Mouse (Mus musculus) forebrain, postnatal 0 days (tissue): ENCODE measurements around the gene Odf4. TPM values are rescaled to one million over a fixed set of nuclear protein-coding genes. Genes with fewer than 3 reads are reported as not detected.

Source experiments
- ATAC-seq: fragments of 200-750 bp; cut with Nextera tagmentation; 2 replicates; pipeline ENCODE4 v1.8.0; 2017; ENCODE audit warnings: mild to moderate bottlenecking, moderate library complexity
- DNase-seq: peaks from one replicate; pipeline ENCODE4 v3.0.0-alpha.2; 2015
- H3K27ac ChIP-seq: fragments of 300-500 bp; sonication (generic); 2 replicates; pipeline ENCODE4 v1.5.1; 2014; ENCODE audit warnings: low read depth, mild to moderate bottlenecking, antibody characterized with exemption, low read length, moderate library complexity, mixed read lengths
- H3K27me3 ChIP-seq: fragments of 300-500 bp; sonication (generic); 2 replicates; pipeline ENCODE4 v1.6.1; 2014; ENCODE audit warnings: mild to moderate bottlenecking, low read length, mixed read lengths; ENCODE audit not compliant: insufficient read depth
- H3K36me3 ChIP-seq: fragments of 300-500 bp; sonication (generic); 2 replicates; pipeline ENCODE4 v1.6.1; 2014; ENCODE audit warnings: mild to moderate bottlenecking, moderate library complexity; ENCODE audit not compliant: insufficient read depth
- H3K4me1 ChIP-seq: fragments of 300-500 bp; sonication (generic); 2 replicates; pipeline ENCODE4 v1.6.1; 2014; ENCODE audit warnings: antibody characterized with exemption; ENCODE audit not compliant: insufficient read depth
- H3K4me2 ChIP-seq: fragments of 300-500 bp; sonication (generic); 2 replicates; pipeline ENCODE4 v1.6.1; 2014; ENCODE audit warnings: low read depth, mild to moderate bottlenecking, moderate library complexity
- H3K4me3 ChIP-seq: fragments of 300-500 bp; sonication (generic); 2 replicates; pipeline ENCODE4 v1.5.1; 2014; ENCODE audit warnings: low read depth, low read length, mixed read lengths
- H3K9ac ChIP-seq: fragments of 300-500 bp; sonication (generic); 2 replicates; pipeline ENCODE4 v1.6.1; 2014; ENCODE audit warnings: mild to moderate bottlenecking
- H3K9me3 ChIP-seq: fragments of 300-500 bp; sonication (generic); 2 replicates; pipeline ENCODE4 v1.6.1; 2016; ENCODE audit warnings: low read length
- CTCF ChIP-seq: sonication (generic); IDR thresholded peaks from 2 replicates; pipeline ENCODE4 v1.5.1; 2016; ENCODE audit warnings: antibody characterized with exemption, control low read depth, low read depth
- WGBS: fragments of 180-500 bp; shearing (Covaris S2); extraction: QIAGEN DNeasy Blood & Tissue Kit; methylation state at CpG from one replicate; pipeline ENCODE4 v1.1.7; 2014; 5-methylcytosine and 5-hydroxymethylcytosine counted together
- polyA plus RNA-seq: library from polyadenylated mRNA; unstranded; fragments of >200 nt; fragmentation: Nextera tagmentation; extraction: Ambion mirVana; gene quantifications from 2 replicates; pipeline ENCODE4 v1.2.1, GENCODE M21; 2015
- total RNA-seq: library from RNA; depleted of rRNA; stranded (reverse); fragments of >200 nt; gene quantifications from 2 replicates; pipeline ENCODE4 v1.2.3, GENCODE M21; 2014

Odf4 gene
- total and polyA plus RNA-seq, 2 experiments from 2014 or later, result 0.42 to 2.0 TPM

DNA sequence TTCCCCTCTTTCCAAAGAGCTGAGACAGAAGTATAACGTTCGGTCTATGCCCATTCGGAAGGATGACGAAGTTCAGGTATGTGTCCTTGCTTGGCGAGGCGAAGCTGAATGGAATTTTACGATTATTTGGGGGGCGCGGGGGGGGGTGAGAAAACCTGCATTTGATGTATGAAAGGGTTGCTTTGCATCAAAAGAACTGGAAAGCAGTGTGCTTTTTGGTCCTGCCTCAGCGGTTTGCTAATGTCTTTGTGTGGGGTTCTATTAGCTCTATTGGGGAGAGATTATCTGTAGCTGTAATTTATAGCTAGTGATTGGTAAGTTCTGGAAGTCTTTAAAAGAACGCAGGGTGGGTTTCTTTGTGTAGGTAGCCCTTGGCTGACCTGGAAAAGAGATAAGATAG lies 24.5 kb downstream of the Odf4 start:
- peak overlapping the region; percentile 56 for H3K4me3 ChIP-seq
- H3K36me3 ChIP-seq, result peaks cover 38% of the 10 kb centered on the region
- DNase-seq (no peak), ATAC-seq (no peak)
- H3K4me2 ChIP-seq, result peak overlapping the region; percentile 69
- 3% methylated on average over 11 of the region's 11 CpGs for WGBS
- no peaks in the 10 kb centered on the region for H3K4me1 ChIP-seq
- H3K27me3 ChIP-seq, result no peaks in the 10 kb centered on the region
- no peak overlapping the region for H3K27ac ChIP-seq
- no peaks in the 10 kb centered on the region for H3K9me3 ChIP-seq
- TF ChIP-seq CTCF, result no peak
- H3K9ac ChIP-seq, result peak overlapping the region; percentile 89

- H3K9me3 ChIP-seq, result no peaks in the 10 kb centered on the region
- H3K4me3 ChIP-seq, result peak overlapping the region; percentile 56
- no peaks in the 10 kb centered on the region for H3K4me1 ChIP-seq
- peak overlapping the region; percentile 89 for H3K27ac ChIP-seq
- peaks cover 35% of the 10 kb centered on the region for H3K36me3 ChIP-seq
- no peaks in the 10 kb centered on the region for H3K27me3 ChIP-seq
- no peak for ATAC-seq
- WGBS, result 3% methylated on average over 10 of the region's 10 CpGs
- no peak for TF ChIP-seq CTCF
- peak; percentile 41 for DNase-seq
- peak overlapping the region; percentile 69 for H3K4me2 ChIP-seq
- H3K9ac ChIP-seq, result peak overlapping the region; percentile 89
Observed at GRCm38 (mm10) chr11:68902047-68902364, 24.9 kb downstream of the Odf4 start.

DNA sequence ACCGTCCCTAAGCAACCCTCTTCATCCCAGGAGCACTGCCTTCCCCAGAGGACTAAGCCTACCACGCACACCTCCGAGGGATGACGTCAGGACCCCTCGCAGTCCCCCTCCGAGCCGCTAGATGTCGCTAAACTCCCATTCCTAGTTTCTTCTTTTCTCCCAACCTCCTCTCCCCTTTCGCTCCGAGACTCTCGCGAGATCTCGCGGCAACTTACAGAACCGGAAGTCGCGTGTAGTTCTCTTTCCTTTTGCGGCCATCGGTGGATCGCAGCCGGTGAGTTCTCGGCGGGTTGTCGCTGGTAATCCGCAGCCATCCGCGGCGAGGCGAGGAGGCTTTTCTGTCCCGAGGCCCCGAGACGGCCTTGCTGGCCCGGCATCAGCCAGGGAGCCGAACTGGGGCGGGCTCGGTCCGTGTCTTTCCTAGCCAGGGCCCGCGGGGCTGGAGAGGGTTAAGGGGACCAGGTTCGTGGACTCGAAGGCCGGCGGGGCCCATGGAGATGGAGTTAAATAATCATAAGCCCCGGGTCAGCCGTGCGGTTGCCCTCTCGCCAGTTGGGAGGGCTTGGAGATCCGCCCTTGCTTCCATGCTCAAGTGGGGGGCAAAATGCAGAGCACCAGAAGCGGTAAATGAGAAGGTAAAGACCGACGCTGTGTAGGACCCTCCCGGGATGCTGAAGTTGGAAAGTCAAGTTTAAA lies 25.4 kb downstream of the Odf4 start, which contains the start of gene Rpl26:
Rpl26 (plus strand) TSS at position 233 of the 696 bp plus-strand sequence.
- DNase-seq, result peak; percentile 99
- under 1% methylated on average over 52 of the region's 52 CpGs for WGBS

GRCm38 (mm10) chr11:68900519-68901350 lies 26.1 kb downstream of the Odf4 start:
- WGBS, result 26% methylated on average over 31 of the region's 31 CpGs
- H3K27ac ChIP-seq, result no peak overlapping the region
- TF ChIP-seq CTCF, result no peak
- no peaks in the 10 kb centered on the region for H3K9me3 ChIP-seq
- no peaks in the 10 kb centered on the region for H3K27me3 ChIP-seq
- H3K4me2 ChIP-seq, result peak overlapping the region; percentile 69
- peaks cover 23% of the 10 kb centered on the region for H3K36me3 ChIP-seq
- H3K4me1 ChIP-seq, result no peaks in the 10 kb centered on the region
- no peak for DNase-seq
- peak overlapping the region; percentile 56 for H3K4me3 ChIP-seq
- H3K9ac ChIP-seq, result peak overlapping the region; percentile 52
- no peak for ATAC-seq

More for the DNA sequence above, 25.4 kb downstream of the Odf4 start, which contains the start of gene Rpl26:
- Histone ChIP-seq H3K9me3 (no peaks in the 10 kb centered on the region), H3K4me2 (peak within 1 kb of the TSS; percentile 69), H3K27me3 (no peaks in the 10 kb centered on the region), H3K4me1 (no peaks in the 10 kb centered on the region), H3K27ac (peak within 1 kb of the TSS; percentile 89), H3K9ac (peak within 1 kb of the TSS; percentile 89), H3K4me3 (peak within 1 kb of the TSS; percentile 56), H3K36me3 (peaks cover 31% of the 10 kb centered on the region)
- peak; percentile 93 for ATAC-seq
- peak; percentile 99 for TF ChIP-seq CTCF

DNA sequence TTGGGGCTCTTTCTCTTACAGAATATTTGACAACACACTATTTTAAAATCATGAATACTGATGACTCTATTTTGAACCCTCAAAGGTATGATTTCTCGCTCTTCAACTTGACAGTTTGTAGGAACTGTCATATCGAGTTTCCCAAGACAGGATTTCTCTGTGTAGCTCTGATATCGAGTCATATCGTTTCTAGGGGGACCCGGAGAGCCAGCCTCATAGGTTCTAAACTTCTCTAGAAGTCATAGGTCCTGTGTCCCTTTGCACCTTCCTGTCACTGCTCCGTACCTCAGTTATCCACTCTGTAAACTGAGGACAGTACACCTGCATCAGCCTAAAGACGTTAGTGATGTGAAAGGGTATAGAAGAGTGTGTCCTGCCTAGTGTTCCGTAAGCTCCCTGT lies 27.1 kb downstream of the Odf4 start:
- ATAC-seq (no peak), DNase-seq (peak; percentile 7)
- H3K4me1 ChIP-seq, result no peaks in the 10 kb centered on the region
- no peaks in the 10 kb centered on the region for H3K27me3 ChIP-seq
- H3K27ac ChIP-seq, result no peak overlapping the region
- H3K36me3 ChIP-seq, result peaks cover 16% of the 10 kb centered on the region
- no peaks in the 10 kb centered on the region for H3K9me3 ChIP-seq
- TF ChIP-seq CTCF, result no peak
- 86% methylated on average over 8 of the region's 8 CpGs for WGBS
- no peak overlapping the region for H3K4me2 ChIP-seq
- no peak overlapping the region for H3K4me3 ChIP-seq
- no peak overlapping the region for H3K9ac ChIP-seq

- no peaks in the 10 kb centered on the region for H3K9me3 ChIP-seq
- ATAC-seq (no peak), DNase-seq (no peak)
- WGBS, result 88% methylated on average over 6 of the region's 6 CpGs
- no peak overlapping the region for H3K27ac ChIP-seq
- no peaks in the 10 kb centered on the region for H3K4me1 ChIP-seq
- H3K36me3 ChIP-seq, result peaks cover 8% of the 10 kb centered on the region
- no peaks in the 10 kb centered on the region for H3K27me3 ChIP-seq
- H3K4me2 ChIP-seq, result no peak overlapping the region
- TF ChIP-seq CTCF, result no peak
- no peak overlapping the region for H3K9ac ChIP-seq
- H3K4me3 ChIP-seq, result no peak overlapping the region
Observed at GRCm38 (mm10) chr11:68898790-68899189, 28.1 kb downstream of the Odf4 start.

- H3K4me2 ChIP-seq, result no peak overlapping the region
- H3K9ac ChIP-seq, result no peak overlapping the region
- DNase-seq (no peak), ATAC-seq (no peak)
- WGBS, result 66% methylated on average over 6 of the region's 6 CpGs
- TF ChIP-seq CTCF, result no peak
- no peaks in the 10 kb centered on the region for H3K9me3 ChIP-seq
- H3K27ac ChIP-seq, result no peak overlapping the region
- no peaks in the 10 kb centered on the region for H3K4me1 ChIP-seq
- H3K36me3 ChIP-seq, result no peaks in the 10 kb centered on the region
- H3K4me3 ChIP-seq, result no peak overlapping the region
- H3K27me3 ChIP-seq, result no peaks in the 10 kb centered on the region
Observed at GRCm38 (mm10) chr11:68897838-68898237, 29.0 kb downstream of the Odf4 start.
